Mouse (Mus musculus): ENCODE results near the gene Arhgef2. TPM values are rescaled to one million over a fixed set of nuclear protein-coding genes. Genes with fewer than 3 reads are reported as not detected.

Gene Arhgef2
- polyA plus RNA-seq, 1 experiment from 2014 or later, result 102 TPM

- no peak for ATAC-seq (replicated peaks; ENCODE audit: insufficient number of reproducible peaks, low FRiP score, low TSS enrichment)
- H3K4me2 ChIP-seq, result no peak overlapping the region
- no peak overlapping the region for H3K27ac ChIP-seq (ENCODE audit: low read depth, low read length)
- H3K9me3 ChIP-seq (replicated peaks; ENCODE audit: control insufficient read depth, low read length), result no peaks in the 10 kb centered on the region
- 87% methylated on average over 5 of the region's 5 CpGs for WGBS (ENCODE audit: insufficient replicate concordance)
- peaks cover 8% of the 10 kb centered on the region for H3K4me1 ChIP-seq (ENCODE audit: control insufficient read depth, insufficient read depth, low read length)
- H3K27me3 ChIP-seq (ENCODE audit: control insufficient read depth, insufficient read depth, low read length), result no peaks in the 10 kb centered on the region
- H3K9ac ChIP-seq (ENCODE audit: low read depth, low read length), result no peak overlapping the region
- no peak overlapping the region for H3K4me3 ChIP-seq (ENCODE audit: low read depth, low read length)
- peaks cover 37% of the 10 kb centered on the region for H3K36me3 ChIP-seq (ENCODE audit: control insufficient read depth, insufficient read depth, low read length)
These were observed 83.3 kb downstream of the Arhgef2 start for GRCm38 (mm10) chr3:88689079-88689478.

- Histone ChIP-seq H3K27ac (ENCODE audit: low read depth, low read length) (no peak overlapping the region), H3K4me1 (ENCODE audit: control insufficient read depth, insufficient read depth, low read length) (peaks cover under 1% of the 10 kb centered on the region; the same call in 1 of the 2 replicates), H3K36me3 (ENCODE audit: control insufficient read depth, insufficient read depth, low read length) (peaks cover 55% of the 10 kb centered on the region), H3K4me2 (no peak overlapping the region), H3K9ac (ENCODE audit: low read depth, low read length) (no peak overlapping the region), H3K4me3 (ENCODE audit: low read depth, low read length) (no peak overlapping the region), H3K9me3 (replicated peaks; ENCODE audit: control insufficient read depth, low read length) (no peaks in the 10 kb centered on the region), H3K27me3 (ENCODE audit: control insufficient read depth, insufficient read depth, low read length) (no peaks in the 10 kb centered on the region)
- ATAC-seq (replicated peaks; ENCODE audit: insufficient number of reproducible peaks, low FRiP score, low TSS enrichment), result no peak
These were observed 89.8 kb downstream of the Arhgef2 start for GRCm38 (mm10) chr3:88695545-88695944.

Other genes starting within 250 kb of the Arhgef2 start
- 2.7 and 3.0 TPM in 2 replicates for gene Paqr6, start 241.4 kb upstream of the Arhgef2 start, polyA plus RNA-seq (2014; fragmentation: Nextera tagmentation; extraction: Ambion mirVana)
- gene Bglap3, start 233.2 kb upstream of the Arhgef2 start, polyA plus RNA-seq (2014; fragmentation: Nextera tagmentation; extraction: Ambion mirVana), result not detected in 2 replicates
- gene Bglap2, start 227.3 kb upstream of the Arhgef2 start, polyA plus RNA-seq (2014; fragmentation: Nextera tagmentation; extraction: Ambion mirVana), result not detected in 2 replicates
- gene Bglap, start 221.5 kb upstream of the Arhgef2 start, polyA plus RNA-seq (2014; fragmentation: Nextera tagmentation; extraction: Ambion mirVana), result not detected in 2 replicates
- gene Pmf1, start 195.6 kb upstream of the Arhgef2 start, polyA plus RNA-seq (2014; fragmentation: Nextera tagmentation; extraction: Ambion mirVana), result 115 and 118 TPM in 2 replicates
- 14.8 and 15.6 TPM in 2 replicates for gene Slc25a44, start 180.8 kb upstream of the Arhgef2 start, polyA plus RNA-seq (2014; fragmentation: Nextera tagmentation; extraction: Ambion mirVana)
- gene Sema4a, start 144.8 kb upstream of the Arhgef2 start, polyA plus RNA-seq (2014; fragmentation: Nextera tagmentation; extraction: Ambion mirVana), result 0.80 and 0.92 TPM in 2 replicates
- gene Lmna, start 96.0 kb upstream of the Arhgef2 start, polyA plus RNA-seq (2014; fragmentation: Nextera tagmentation; extraction: Ambion mirVana), result 78.2 and 82.0 TPM in 2 replicates
- 16.5 and 16.9 TPM in 2 replicates for gene Mex3a, start 73.6 kb upstream of the Arhgef2 start, polyA plus RNA-seq (2014; fragmentation: Nextera tagmentation; extraction: Ambion mirVana)
- 0.21 TPM in 1 of 2 replicates, not detected in the other for gene Rab25, start 57.7 kb upstream of the Arhgef2 start, polyA plus RNA-seq (2014; fragmentation: Nextera tagmentation; extraction: Ambion mirVana)
- gene Lamtor2, start 52.9 kb upstream of the Arhgef2 start, polyA plus RNA-seq (2014; fragmentation: Nextera tagmentation; extraction: Ambion mirVana), result 86.9 and 110 TPM in 2 replicates
- gene Ubqln4, start 52.2 kb upstream of the Arhgef2 start, polyA plus RNA-seq (2014; fragmentation: Nextera tagmentation; extraction: Ambion mirVana), result 48.8 and 49.5 TPM in 2 replicates
- 206 and 229 TPM in 2 replicates for gene Ssr2, start 30.1 kb upstream of the Arhgef2 start, polyA plus RNA-seq (2014; fragmentation: Nextera tagmentation; extraction: Ambion mirVana)
- not detected in 2 replicates for gene Rxfp4, start 47.2 kb downstream of the Arhgef2 start, polyA plus RNA-seq (2014; fragmentation: Nextera tagmentation; extraction: Ambion mirVana)
- 68.2 and 69.8 TPM in 2 replicates for gene Khdc4, start 79.8 kb downstream of the Arhgef2 start, polyA plus RNA-seq (2014; fragmentation: Nextera tagmentation; extraction: Ambion mirVana)
- gene Rit1, start 110.9 kb downstream of the Arhgef2 start, polyA plus RNA-seq (2014; fragmentation: Nextera tagmentation; extraction: Ambion mirVana), result 49.7 and 50.4 TPM in 2 replicates
- gene Syt11, start 169.2 kb downstream of the Arhgef2 start, polyA plus RNA-seq (2014; fragmentation: Nextera tagmentation; extraction: Ambion mirVana), result 11.8 and 15.8 TPM in 2 replicates
- gene Gon4l, start 229.3 kb downstream of the Arhgef2 start, polyA plus RNA-seq (2014; fragmentation: Nextera tagmentation; extraction: Ambion mirVana), result 11.1 and 12.9 TPM in 2 replicates